Mouse (Mus musculus): ENCODE measurements around the gene Mettl5.

DNA sequence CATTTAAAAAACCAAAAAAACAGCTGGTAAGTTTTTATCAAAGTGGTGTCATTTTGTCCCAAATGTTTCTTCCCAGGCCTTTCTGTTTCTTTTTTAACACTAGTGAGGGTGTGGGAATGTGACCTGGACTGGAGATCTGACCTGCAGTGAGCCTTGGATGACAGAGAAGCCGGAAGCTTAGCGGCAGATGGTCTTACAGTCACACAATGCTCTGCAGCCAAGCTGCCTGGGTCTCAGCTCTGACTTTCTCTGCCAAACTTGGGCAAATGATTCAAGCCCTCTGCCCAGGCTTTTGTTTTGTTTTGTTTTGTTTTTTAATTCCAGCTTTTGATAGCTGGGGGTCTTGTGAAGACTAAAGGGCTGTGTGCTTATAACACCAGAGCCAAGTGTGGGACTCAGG, 59.0 kb downstream of the Mettl5 start:
- TF ChIP-seq CTCF (IDR thresholded peaks at IDR 0.05; ENCODE audit: low read depth, low read length) (no peak), POLR2A (IDR thresholded peaks at IDR 0.05; ENCODE audit: borderline replicate concordance, low read depth, low read length) (no peak)
